Mouse (Mus musculus) ZHBTc4 (cell line): ENCODE results near the gene Dus4l.
A peak's percentile ranks its signal among the peaks of the same experiment; 100 is the strongest.

Experiments used
- DNase-seq: peaks from one replicate; pipeline ENCODE4 v3.0.0-alpha.2; 2011; ENCODE audit warnings: low read depth, low spot score

Dus4l gene

DNA sequence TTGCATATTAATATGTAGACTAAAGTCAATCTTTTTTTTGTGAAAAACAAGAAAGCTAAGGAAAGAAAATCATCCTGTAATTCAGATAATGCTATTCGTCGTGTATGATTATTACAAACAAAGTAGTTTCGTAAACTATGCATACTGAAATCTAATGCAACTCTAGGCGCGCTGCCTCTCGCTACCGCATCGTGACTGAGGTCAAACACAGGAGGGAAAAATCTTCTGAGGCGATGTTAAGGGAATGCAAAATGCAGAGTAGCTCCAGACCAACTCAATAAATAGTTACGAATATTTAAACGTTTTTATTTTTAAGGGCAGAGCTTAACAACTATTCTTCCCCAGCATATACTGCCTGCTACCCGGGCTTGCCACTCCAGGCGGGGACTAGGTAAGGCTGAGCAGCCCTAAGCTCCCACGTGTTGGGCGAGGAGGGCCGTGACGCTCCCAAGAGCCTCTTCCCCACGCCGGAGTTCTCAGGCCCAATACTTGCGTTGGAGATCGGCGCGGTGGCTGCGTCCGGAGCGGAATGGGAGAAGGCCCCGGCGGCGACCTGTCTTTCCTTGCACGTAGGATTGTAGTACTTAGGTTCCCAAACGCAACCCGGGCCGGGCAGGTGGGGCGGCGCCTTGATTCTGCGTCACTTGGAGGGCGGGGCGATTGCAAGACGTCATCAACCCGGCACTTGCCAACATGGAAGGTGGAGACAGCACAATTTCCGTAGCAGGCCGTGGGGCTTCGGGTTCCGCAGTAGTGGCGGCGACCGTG, at the start of gene Dus4l, which contains the start of gene Cog5:
Dus4l (minus strand) TSS at position 630 of the 768 bp plus-strand sequence.
Cog5 (plus strand) TSS at position 673 of the 768 bp plus-strand sequence.
- peak; percentile 97 for DNase-seq

DNA sequence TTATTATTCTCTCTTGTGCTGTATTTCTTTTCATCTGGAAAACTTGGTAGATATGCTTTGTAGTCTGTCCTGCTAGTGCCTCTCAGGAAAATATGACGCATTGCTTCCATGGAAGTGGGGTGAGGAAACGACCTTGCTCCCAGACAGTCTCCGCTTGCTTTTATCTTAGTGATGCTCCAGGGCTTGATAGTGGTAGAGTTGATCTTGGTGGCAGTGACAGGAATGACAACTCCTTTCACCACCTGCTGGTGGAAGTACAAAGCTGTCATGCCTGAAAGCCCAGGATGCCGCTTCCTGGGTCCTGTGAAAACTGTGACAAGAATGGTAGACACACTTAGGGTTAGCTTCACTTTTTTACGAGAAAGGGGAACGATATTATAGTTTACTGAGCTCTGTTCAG, 49.3 kb upstream of the Dus4l start:
- no peak for DNase-seq

DNA sequence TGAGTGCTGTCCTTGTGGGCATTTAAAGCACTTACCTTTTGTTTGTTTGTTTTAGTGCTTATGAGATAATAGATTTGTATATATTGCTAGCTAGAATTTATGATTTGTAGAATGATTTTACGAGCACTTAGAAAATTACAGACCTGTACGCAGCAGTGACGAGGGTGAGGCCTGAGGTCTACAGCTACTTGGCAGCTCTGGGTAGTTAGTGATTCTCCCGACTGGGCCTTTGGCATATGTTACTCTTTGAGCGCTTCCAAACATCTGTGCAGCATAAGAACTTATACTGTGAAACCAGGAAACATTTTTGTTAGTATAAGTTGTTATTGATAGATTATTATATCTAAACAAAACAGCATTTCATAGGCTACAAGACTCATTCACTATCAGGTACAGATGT, 46.8 kb upstream of the Dus4l start:
- DNase-seq = no peak

DNA sequence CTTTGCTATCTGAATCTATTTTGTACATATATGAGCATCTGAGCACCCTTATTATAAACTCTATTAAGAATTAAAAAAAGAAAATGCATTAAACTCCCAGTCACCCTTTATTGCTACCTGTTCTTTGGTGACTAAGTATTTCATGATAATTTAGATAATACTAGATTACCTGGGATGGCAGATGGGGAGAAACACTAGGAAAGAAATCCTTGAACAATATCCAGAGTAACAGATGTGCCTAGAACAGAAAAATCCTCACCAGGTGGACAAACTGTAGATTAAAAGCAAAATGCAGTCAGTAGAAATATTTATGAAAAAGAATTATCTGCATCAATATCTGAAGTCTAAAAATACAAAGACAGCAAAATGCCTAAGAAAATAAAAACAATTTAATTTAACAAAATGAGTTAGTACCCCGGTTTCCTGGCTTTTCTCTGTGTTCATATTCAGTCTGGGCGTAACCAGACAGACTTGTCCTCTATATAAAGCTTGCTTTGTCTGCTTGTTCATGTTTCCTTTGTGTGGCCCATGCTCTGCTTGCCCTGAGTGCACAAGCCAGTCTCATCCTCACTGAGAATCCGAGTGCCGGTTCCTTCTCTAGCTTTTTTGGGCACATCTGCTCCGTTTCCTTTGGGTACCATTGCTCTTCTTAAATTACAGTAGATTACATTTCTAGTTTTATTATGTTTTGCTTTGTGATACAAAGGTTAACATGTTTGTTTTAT, 46.2 kb upstream of the Dus4l start:
- no peak for DNase-seq

DNA sequence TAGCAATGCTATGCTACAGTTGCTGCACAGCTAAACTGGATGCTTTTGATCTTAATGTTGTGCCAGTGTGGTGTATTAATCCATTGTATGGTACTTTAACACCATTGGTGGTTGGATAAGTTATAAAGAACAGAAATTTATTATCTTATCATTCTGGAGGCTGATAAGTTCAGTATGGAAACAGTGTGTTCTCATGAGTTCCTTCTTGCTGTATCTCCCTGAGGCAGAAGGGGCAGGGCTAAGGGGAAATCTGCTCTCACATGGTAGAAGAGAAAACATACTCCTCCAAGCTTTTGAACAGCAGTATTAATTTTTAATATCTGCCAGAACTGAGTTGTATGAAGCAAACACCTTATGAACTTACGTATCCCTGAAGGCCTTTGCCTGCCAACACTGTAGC, 38.7 kb upstream of the Dus4l start:
- DNase-seq = no peak

DNA sequence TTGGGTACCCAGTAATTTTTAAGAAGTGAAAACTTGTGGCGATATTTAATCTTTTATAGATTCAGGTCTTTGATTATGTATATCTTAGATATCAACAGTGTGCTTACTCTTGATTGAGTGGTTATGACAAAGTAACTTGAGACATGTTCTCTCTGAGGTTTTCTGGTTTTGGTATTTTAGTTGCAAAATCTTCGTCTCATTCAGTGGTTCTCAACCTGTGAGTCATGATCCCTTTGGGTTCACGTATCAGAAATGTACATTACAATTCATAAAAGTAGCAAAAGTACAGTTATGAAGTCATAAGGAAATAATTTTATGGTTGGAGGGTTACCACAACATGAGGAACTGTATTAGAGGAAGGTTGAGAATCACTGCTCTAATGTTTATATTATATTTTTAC, 32.1 kb upstream of the Dus4l start:
- no peak for DNase-seq

DNA sequence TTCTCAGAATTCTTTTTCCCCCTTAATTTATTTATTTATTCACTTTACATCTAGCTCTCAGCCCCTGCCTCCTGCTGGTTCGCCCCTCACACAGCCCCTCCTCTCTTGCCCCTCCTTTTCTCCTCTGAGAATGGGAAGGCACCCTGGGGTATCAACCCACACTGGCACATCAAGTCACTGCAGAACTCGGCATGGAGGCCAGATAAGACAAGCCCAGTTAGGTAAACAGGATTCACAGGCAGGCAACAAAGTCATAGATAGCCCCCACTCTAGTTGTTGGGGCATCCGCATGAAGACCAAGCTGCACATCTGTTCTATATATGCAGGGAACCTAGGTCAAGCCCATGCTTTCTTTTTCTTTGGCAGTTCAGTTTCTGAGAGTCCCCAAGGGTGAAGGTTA, 12.6 kb upstream of the Dus4l start:
- DNase-seq = no peak

DNA sequence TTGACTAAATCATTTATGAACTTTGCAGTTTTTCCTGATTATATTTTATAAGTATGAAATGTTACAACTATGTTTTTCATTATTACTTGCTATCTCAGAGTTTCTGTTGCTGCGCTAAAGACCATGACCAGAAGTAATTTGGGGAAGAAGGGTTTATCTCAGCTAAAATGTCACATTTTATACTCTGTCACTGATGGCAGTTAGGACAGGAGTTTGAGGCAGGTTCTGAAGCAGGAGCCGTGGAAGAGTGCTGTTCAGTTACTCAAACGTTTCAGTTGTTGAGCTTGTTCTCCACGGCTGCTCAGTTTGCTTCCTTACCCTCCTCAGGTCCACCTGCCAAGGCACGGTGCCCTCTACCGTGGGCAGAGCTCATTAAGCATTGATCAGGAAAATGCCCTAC, 11.4 kb upstream of the Dus4l start:
- no peak for DNase-seq

DNA sequence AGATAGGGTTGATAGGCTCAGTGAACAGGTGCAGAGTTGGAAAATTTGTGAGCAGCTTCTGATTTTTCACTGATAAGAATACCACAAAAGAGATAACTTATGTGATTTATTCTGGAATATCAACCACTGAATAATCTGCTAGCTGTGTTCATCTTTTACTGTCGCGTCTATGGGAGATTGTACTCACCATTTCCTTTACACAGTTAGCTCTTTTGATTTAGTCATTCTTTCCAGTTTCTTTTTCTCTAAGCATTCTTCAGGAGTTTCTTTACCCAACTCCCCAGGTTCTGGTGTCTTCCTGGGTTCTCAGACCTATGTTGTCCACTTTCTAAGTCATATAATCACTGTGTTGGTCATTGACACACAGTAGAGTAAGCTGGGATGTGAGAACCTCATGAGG, 2.2 kb upstream of the Dus4l start:
- no peak for DNase-seq

DNA sequence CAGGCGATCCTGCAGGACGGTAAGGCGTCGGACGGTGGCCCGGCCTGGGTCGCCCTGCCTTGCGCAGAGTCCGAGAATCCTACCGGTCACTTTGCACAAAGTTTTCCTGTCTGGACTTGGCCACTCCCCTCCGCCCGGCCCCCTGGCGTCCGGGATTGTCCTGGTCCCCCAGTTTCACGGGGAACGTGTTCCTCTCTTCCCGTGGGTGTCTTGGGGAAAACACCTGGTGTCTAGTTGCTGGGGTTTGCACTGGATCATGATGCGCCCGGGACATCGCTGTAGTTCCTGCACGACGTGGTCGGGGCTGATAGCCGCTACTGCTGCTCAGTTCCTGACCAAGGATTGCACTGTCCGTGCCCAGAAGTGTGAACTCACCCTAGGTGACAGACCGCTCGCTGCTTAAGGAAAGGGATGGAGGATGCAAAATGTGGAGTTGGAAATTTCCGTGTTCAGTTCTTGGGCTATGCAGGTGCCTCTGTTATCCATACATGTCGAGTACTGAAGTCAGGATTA, 395 bp upstream of the Dus4l start:
- no peak for DNase-seq

DNA sequence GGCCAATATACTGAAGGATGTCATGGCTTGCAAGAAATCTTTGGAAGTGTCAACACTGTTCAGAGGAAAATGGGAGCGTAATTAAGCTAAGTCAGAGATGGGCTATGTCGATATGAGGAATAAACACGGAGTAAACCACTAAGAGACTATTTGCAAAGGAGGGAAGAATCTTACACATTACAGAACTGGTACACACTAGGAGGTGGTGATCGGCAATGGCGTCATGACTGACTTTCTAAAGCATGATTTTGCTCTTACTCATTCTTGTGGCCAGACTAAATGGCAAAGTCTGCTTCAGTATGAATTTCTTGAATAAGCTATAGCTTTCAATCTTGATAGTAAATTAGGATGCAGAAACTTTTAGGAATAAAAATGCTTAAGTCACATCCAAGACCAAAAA, 1.0 kb downstream of the Dus4l start:
- DNase-seq = no peak

DNA sequence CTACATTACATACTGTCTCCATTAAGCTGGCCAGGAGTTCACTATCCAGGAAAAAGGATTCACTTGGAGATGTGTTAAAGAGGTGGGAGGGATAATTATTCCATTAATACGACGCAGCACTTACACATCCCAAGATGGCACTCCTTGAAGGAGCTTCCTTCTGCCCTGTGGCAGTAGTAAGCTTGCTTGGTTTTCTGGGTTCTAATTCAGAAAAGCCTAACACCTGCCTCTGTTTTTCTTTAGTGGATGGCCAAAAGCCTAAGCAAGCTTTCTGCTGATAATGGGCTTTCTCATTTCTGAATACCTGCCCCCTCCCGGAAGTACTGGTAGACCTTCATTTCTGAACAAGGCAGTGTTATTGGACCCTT, 19.4 kb downstream of the Dus4l start:
- no peak for DNase-seq

DNA sequence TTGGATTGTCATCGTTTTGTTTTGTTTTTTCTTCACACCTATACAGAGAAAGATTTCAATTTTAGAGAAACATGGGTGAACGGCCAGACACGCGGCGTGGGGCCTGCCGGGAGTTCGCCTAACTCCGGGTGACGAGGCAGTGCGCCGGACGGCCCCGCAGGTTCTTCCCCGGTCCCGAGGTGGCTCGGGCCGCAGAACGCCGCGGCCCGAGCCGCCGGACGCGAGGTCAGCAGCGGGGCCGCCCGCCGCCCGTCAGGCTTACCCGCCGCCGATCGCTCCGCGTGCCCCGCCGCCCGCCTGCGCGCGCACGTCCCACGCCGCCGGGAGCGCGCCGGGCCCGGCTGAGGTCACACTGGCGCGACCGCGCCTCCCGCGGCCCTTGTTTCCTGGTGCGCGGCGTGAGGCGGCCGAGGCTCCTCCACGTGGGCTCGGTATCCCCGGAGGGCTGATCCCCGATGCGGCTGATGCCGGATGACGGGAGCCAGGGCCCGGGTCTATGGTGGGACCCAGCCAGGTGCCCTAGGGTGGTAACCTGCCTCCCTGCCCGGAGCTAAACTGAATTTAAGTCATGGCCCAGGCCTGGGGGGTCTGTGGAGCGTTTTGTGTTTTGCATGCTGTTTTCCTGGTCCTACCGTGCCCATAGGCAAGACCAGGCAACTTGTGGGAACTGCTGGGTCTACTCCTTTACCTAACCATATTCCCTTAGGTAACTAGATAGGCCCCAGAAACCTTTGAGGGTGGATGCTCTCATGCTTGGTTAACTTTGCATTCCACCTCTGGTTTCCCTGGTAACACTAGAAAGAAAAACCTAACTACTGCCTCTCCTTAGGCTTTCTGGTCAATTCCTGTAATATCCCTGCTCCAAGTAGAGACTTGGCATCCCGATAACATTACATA, 20.0 kb downstream of the Dus4l start, which contains the start of gene Bcap29:
Bcap29 (minus strand) TSS at position 316 of the 897 bp plus-strand sequence.
- peak; percentile 82 for DNase-seq

DNA sequence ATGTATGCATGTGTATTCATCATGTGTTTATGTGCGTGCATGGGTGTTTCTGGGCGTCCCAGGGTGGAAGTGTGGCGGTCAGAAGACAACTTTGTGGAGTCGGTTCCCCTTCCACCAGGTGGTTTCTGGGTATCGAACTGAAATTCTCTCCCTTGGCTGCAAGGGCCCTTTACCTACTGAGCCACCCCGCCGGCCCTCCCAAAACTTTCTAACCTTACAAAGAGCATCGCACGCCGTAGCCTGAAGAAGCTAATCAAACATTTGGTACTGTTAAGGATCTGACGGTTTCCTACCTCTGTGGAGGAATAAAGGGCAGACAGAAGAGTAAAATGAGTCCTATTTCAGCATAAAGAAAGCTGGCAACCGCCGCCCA, 20.7 kb downstream of the Dus4l start:
- DNase-seq = peak; percentile 48

DNA sequence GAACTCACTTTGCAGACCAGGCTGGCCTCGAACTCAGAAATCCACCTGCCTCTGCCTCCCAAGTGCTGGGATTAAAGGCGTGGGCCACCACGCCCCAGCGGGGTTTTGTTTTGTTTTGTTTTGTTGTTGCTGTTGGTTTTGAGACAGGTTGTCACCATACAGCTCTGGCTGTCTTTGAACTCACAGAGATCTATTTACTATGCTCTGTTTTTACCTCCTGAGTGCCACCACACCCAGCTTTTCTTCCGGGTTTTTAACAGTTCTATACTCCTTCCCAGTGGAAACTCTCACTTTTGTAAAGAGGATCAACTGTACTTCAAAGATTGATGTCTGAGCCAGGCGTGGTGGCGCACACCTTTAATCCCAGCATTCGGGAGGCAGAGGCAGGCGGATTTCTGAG, 26.2 kb downstream of the Dus4l start:
- peak; percentile 73 for DNase-seq

DNA sequence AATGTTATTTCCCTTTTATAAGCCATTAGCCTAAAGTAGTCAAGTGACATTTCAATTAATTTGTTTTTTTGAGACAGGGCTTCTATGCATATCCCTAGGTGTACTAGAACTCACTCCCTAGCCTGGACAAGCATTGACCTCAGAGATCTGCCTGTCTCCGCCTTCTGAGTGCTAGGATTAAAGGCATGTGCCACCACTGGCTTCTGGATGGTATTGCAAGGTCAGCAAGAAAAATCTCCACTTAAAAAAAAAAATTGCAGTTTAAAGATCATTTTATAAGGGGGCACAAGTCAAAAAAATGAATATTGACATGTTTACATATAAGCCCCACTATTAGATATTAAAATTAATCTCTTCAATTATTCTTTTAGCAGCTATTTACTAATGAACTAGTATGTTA, 29.6 kb downstream of the Dus4l start:
- no peak for DNase-seq

DNA sequence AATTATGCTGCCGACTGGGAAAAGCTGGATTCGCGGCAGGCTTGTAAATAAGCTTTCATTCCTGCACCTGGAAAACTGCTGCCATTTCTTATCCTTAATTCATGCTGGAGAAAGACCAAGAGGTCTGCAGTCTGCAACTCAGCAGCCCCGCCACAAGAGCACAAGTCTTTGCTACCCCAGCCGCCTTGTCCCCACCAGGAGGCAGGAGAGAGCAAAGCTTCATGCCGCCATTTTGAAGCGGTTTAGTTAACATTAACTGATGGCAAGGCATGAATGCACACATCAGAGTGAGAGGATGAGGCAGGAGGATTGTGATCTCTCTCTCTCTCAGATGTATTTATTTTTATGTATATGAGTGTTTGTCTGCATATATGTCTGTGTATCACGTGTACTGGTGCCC, 34.5 kb downstream of the Dus4l start:
- peak; percentile 75 for DNase-seq

DNA sequence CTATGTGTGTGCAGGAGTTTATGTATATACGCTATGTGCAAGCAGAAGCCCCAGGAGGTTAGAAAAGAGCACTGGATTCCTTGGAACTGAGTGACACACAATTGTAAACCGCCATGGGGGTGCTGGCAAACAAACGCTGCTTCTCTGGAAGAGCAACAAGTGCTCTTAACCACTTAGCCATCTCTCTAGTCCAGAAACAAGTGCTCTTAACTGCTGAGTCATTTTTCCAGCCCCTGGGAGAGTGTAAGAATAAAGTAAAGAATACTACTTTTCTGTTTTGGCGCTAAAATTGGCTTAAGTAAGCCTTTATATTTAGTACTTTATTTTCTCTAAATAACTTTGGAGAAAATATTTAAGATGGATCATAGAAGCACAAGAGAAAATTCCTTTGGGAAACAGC, 41.3 kb downstream of the Dus4l start:
- no peak for DNase-seq

DNA sequence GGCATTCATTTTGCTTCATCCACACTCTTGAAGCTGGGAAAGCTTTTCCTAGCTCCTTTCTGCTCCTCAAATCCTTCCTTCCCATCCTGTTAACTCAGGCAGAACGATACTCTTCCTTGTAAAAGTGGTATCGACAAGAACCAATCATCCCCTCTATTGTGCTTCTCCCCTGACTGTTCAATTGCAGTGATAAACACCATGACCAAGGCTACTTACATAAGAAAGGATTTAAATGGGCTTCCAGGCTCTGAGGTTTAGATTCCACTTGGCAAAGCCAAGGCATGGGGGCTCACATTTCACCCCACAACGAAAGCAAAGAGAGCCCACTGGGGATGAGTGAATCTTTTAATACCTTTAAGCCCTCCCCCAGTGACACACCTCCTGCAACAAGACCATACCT, 46.5 kb downstream of the Dus4l start:
- peak; percentile 67 for DNase-seq

DNA sequence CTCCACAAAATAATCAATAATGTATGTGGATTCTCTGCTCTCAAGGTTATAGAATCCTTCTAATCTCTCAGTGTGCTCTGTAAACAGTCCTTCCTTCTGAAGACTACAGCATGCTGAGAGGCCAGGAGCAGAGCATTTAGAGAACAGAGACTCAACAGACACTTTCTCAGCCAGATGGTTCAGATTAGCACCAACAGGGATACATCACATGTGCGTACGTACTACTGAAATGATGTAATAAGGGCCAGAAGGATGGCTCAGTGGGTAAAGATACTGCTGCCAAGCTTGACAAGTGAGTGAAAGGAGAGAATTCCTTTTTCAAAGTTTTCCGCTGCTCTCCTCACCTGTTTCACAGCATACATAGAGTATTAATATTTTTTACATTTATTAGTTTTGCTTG, 49.7 kb downstream of the Dus4l start:
- no peak for DNase-seq

DNA sequence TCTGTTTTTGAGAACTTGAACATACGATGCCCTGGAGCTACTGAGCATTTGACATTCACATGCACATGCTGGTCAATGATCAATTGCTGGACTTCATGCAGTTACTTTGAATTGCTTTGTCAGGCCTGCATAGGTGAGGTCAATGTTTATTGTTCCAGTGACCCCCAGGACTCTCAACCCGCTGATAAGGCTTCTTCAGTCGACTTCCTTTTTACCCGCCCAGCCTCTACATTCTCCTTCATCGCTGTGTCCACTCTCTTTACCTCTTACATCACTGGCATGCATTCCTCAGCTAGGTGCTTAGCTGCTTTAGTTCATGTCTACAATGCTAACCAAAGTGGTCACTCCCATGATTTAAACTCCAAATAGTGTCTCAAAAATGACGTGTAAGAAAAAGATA, 51.0 kb downstream of the Dus4l start:
- no peak for DNase-seq

DNA sequence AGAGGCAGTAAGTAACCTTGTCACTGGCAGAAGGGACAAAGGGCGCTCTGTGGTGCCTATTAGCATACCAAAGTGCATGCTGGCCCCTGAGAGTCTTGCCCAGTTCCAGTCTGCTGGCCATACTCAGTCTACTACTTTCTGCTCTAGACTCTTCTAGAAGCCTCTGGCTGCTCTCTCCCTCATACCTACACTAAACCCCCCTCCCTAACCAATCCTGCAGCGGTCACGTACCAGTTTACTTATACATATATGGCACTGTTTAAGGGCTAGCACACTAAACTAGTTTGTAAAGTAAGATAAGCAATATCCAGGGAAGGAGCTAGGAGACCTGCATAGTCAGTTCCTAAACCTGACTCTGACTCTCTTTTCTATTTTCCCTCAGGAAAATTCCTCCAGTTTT, 60.3 kb downstream of the Dus4l start:
- no peak for DNase-seq
